Mouse (Mus musculus): Measurements from ENCODE around the gene Naip5.
"Not testable (repeated sequence)": the region's sequence is repeated elsewhere in the genome, so short reads cannot be mapped to it uniquely, and the experiment has no call there.

GRCm38 (mm10) chr13:100162467-100162866, 83.7 kb downstream of the Naip5 start:
- TF ChIP-seq CTCF (IDR thresholded peaks at IDR 0.05; ENCODE audit: low read depth, low read length); GATA2 (IDR thresholded peaks at IDR 0.05; ENCODE audit: borderline replicate concordance, low read depth, low read length): not testable (repeated sequence)

All from G1E (cell line).